Mouse (Mus musculus) thymus, postnatal 36 days (tissue): ENCODE measurements around the gene Ttc38.

Experiments used
- DNase-seq, 2 experiments: peaks; one replicate each; pipeline ENCODE4 v3.0.0; 2022; ENCODE audit warnings: mixed read lengths in 2 of 2

Gene Ttc38

GRCm38 (mm10) chr15:85897113-85897512 is 65.0 kb downstream of the Ttc38 start:
- no peak for DNase-seq

DNA sequence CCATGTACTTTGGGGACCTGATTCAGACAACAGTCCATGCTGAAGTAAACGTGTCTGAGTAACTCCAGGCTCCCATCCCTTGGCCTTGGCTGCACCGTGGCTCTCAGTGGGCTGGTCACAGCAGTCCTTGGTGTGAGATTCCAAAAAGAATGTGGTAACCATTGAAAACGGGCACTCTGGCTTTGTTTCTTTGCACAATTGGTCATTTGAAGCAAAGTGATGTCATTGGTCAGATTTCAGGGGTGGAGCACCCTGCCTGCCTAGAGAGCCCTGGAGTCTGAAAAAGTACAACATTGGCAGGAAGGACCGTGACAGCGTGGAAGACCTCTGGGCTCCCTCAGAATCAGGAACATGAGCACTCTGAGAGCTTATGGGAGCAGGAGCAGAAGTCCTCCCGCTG is 67.3 kb downstream of the Ttc38 start:
- no peak for DNase-seq

- no peak for DNase-seq
Measured at GRCm38 (mm10) chr15:85900318-85900717, 68.2 kb downstream of the Ttc38 start.

DNA sequence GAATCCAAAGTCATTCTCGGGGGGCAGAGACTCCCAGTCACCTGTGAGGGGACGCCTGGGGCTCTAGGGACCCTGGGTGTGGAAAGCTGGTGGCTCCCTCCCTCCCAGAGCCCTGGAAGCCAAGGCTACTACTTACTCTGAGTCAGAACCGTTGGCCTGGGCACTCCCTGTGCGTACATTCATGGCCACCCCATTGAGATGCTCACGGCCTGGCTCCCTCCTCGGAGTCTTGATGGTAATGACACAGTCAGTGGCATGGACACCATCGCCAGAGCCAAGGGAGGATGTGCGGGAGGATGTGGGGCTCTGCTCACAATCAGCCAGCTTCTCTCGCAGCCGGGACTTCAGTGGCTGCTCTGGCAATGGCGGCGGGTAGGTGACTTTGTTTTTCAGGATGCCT is 68.7 kb downstream of the Ttc38 start:
- DNase-seq = no peak

- no peak for DNase-seq
Measured at GRCm38 (mm10) chr15:85902505-85902904, 70.4 kb downstream of the Ttc38 start.

DNA sequence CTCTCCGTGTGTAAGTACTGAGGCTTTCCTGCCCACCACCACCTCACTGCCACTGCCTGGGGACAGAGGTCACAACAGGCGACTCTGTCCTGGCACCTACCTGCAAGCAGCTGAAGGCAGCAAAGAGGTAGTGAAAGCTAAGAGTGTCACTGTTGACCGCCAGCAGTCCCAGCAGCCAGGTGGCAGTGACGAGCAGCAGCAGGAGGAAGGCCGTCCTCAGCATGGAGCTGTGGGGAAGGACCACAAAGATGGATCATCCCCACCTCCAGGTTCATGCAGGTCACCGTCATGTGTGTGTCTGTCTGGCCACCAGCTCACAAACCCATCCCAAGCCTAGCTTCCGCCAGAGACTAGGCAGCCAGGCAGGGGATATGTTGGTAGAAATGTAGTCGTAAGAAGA is 71.7 kb downstream of the Ttc38 start:
- DNase-seq = no peak
